Mouse (Mus musculus) ES-Bruce4 (cell line): Measurements from ENCODE around the gene Taar5. TPM values are rescaled to one million over a fixed set of nuclear protein-coding genes. Genes with fewer than 3 reads are reported as not detected.

Experiments
- H3K27ac ChIP-seq: 2 replicates; pipeline ENCODE4 v1.5.1; 2012; ENCODE audit warnings: low read length, inconsistent platforms; ENCODE audit not compliant: insufficient read depth
- H3K27me3 ChIP-seq: 2 replicates; pipeline ENCODE4 v1.6.1; 2012; ENCODE audit warnings: mild to moderate bottlenecking, low read length, inconsistent platforms; ENCODE audit not compliant: control insufficient read depth, poor library complexity, insufficient read depth, severe bottlenecking
- H3K36me3 ChIP-seq: 2 replicates; pipeline ENCODE4 v1.6.1; 2012; ENCODE audit warnings: inconsistent platforms, mild to moderate bottlenecking, low read length, moderate library complexity; ENCODE audit not compliant: control insufficient read depth, poor library complexity, insufficient read depth, severe bottlenecking
- H3K4me1 ChIP-seq: one replicate; pipeline ENCODE4 v1.8.1; 2011; ENCODE audit warnings: low read length; ENCODE audit not compliant: control insufficient read depth, insufficient read depth
- H3K4me3 ChIP-seq: 2 replicates; pipeline ENCODE4 v1.5.1; 2011; ENCODE audit warnings: low read depth, mild to moderate bottlenecking, low read length
- H3K9ac ChIP-seq: 2 replicates; pipeline ENCODE4 v1.6.1; 2012; ENCODE audit warnings: low read depth, mild to moderate bottlenecking, inconsistent platforms; ENCODE audit not compliant: poor library complexity, severe bottlenecking
- H3K9me3 ChIP-seq: replicated peaks from 2 replicates; pipeline ENCODE4 v1.6.1; 2012; ENCODE audit warnings: mild to moderate bottlenecking, low read length, inconsistent platforms; ENCODE audit not compliant: control insufficient read depth, poor library complexity, insufficient read depth, severe bottlenecking
- CTCF ChIP-seq: IDR thresholded peaks from one replicate; pipeline ENCODE4 v1.8.1; 2011; ENCODE audit warnings: low read depth, low read length
- EP300 ChIP-seq: IDR thresholded peaks from 2 replicates; pipeline ENCODE4 v1.6.1; 2011; ENCODE audit warnings: low read depth, low read length; ENCODE audit not compliant: insufficient read depth
- POLR2A ChIP-seq: IDR thresholded peaks from one replicate; pipeline ENCODE4 v1.8.1; 2011; ENCODE audit warnings: low read length; ENCODE audit not compliant: insufficient read depth
- polyA plus RNA-seq: library from polyadenylated mRNA; stranded (reverse); fragments of >200 nt; gene quantifications from 2 replicates; pipeline ENCODE4 v1.2.4, GENCODE M21; 2011; ENCODE audit warnings: low read depth; ENCODE audit not compliant: missing spikeins, insufficient read depth, insufficient read length

The Taar5 gene
- polyA plus RNA-seq, 1 experiment: not detected

- Histone ChIP-seq H3K27ac (no peak within 1 kb of the TSS), H3K4me3 (no peak within 1 kb of the TSS), H3K9ac (no peak within 1 kb of the TSS), H3K36me3 (no peaks in the 10 kb centered on the region), H3K27me3 (no peaks in the 10 kb centered on the region), H3K4me1 (no peaks in the 10 kb centered on the region), H3K9me3 (no peaks in the 10 kb centered on the region; the same call in 1 of the 2 replicates)
- TF ChIP-seq CTCF (no peak), POLR2A (no peak), EP300 (no peak)
Measured at GRCm38 (mm10) chr10:23993381-23993780, 22.9 kb downstream of the Taar5 start, which contains the start of gene Taar7a. Gene Taar7a, minus strand, starts transcription at chr10:23993481.

GRCm38 (mm10) chr10:23999639-24000038 lies 29.1 kb downstream of the Taar5 start, which contains the start of gene Taar7b:
Gene Taar7b, plus strand, starts transcription at chr10:23999939.
- Histone ChIP-seq H3K27ac (no peak within 1 kb of the TSS), H3K9me3 (no peaks in the 10 kb centered on the region), H3K36me3 (no peaks in the 10 kb centered on the region), H3K4me3 (no peak within 1 kb of the TSS), H3K4me1 (no peaks in the 10 kb centered on the region), H3K9ac (no peak within 1 kb of the TSS), H3K27me3 (no peaks in the 10 kb centered on the region)
- no peak for TF ChIP-seq POLR2A
- TF ChIP-seq CTCF: no peak
- no peak for TF ChIP-seq EP300

GRCm38 (mm10) chr10:24006442-24006841 lies 35.9 kb downstream of the Taar5 start:
- Histone ChIP-seq H3K4me1 (no peaks in the 10 kb centered on the region), H3K36me3 (no peaks in the 10 kb centered on the region), H3K27me3 (no peaks in the 10 kb centered on the region), H3K4me3 (no peak overlapping the region), H3K9me3 (no peaks in the 10 kb centered on the region), H3K27ac (no peak overlapping the region), H3K9ac (no peak overlapping the region)
- no peak for TF ChIP-seq POLR2A
- no peak for TF ChIP-seq CTCF
- TF ChIP-seq EP300: no peak

GRCm38 (mm10) chr10:24007034-24007433 lies 36.5 kb downstream of the Taar5 start:
- H3K4me3 ChIP-seq: no peak overlapping the region
- TF ChIP-seq EP300: no peak
- no peak for TF ChIP-seq CTCF
- no peak for TF ChIP-seq POLR2A
- no peaks in the 10 kb centered on the region for H3K4me1 ChIP-seq
- no peak overlapping the region for H3K9ac ChIP-seq
- H3K27ac ChIP-seq: no peak overlapping the region
- no peaks in the 10 kb centered on the region for H3K9me3 ChIP-seq
- H3K36me3 ChIP-seq: no peaks in the 10 kb centered on the region
- H3K27me3 ChIP-seq: no peaks in the 10 kb centered on the region

GRCm38 (mm10) chr10:24008143-24008542 lies 37.6 kb downstream of the Taar5 start:
- no peaks in the 10 kb centered on the region for H3K27me3 ChIP-seq
- H3K27ac ChIP-seq: no peak overlapping the region
- no peaks in the 10 kb centered on the region for H3K9me3 ChIP-seq
- H3K4me3 ChIP-seq: no peak overlapping the region
- no peak overlapping the region for H3K9ac ChIP-seq
- no peaks in the 10 kb centered on the region for H3K36me3 ChIP-seq
- no peaks in the 10 kb centered on the region for H3K4me1 ChIP-seq
- TF ChIP-seq EP300 (no peak), CTCF (no peak), POLR2A (no peak)

Other genes starting within 250 kb of the Taar5 start
- 316 and 459 TPM in 2 replicates for gene Rps12, start 183.4 kb upstream of the Taar5 start, polyA plus RNA-seq
- gene Slc18b1, start 173.7 kb upstream of the Taar5 start, polyA plus RNA-seq: 2.9 and 3.4 TPM in 2 replicates
- not detected in 2 replicates for gene Vnn3, start 119.2 kb upstream of the Taar5 start, polyA plus RNA-seq
- gene Vnn1, start 76.0 kb upstream of the Taar5 start, polyA plus RNA-seq: 13.0 and 13.5 TPM in 2 replicates
- not detected in 2 replicates for gene Taar1, start 50.4 kb upstream of the Taar5 start, polyA plus RNA-seq
- not detected in 2 replicates for gene Taar2, start 32.1 kb upstream of the Taar5 start, polyA plus RNA-seq
- not detected in 2 replicates for gene Taar3, start 21.1 kb upstream of the Taar5 start, polyA plus RNA-seq
- gene Taar4, start 10.2 kb upstream of the Taar5 start, polyA plus RNA-seq: not detected in 2 replicates
- not detected in 2 replicates for gene Taar6, start 14.9 kb downstream of the Taar5 start, polyA plus RNA-seq
- not detected in 2 replicates for gene Taar7a, start 22.8 kb downstream of the Taar5 start, polyA plus RNA-seq
- gene Taar7b, start 29.2 kb downstream of the Taar5 start, polyA plus RNA-seq: not detected in 2 replicates
- gene Taar7d, start 56.5 kb downstream of the Taar5 start, polyA plus RNA-seq: not detected in 2 replicates
- not detected in 2 replicates for gene Taar7e, start 66.9 kb downstream of the Taar5 start, polyA plus RNA-seq
- not detected in 2 replicates for gene Taar7f, start 78.8 kb downstream of the Taar5 start, polyA plus RNA-seq
- gene Taar8a, start 105.8 kb downstream of the Taar5 start, polyA plus RNA-seq: not detected in 2 replicates
- not detected in 2 replicates for gene Taar8b, start 121.6 kb downstream of the Taar5 start, polyA plus RNA-seq
- not detected in 2 replicates for gene Taar8c, start 131.2 kb downstream of the Taar5 start, polyA plus RNA-seq
- gene Taar9, start 138.8 kb downstream of the Taar5 start, polyA plus RNA-seq: not detected in 2 replicates
- 78.3 and 99.4 TPM in 2 replicates for gene Stx7, start 178.6 kb downstream of the Taar5 start, polyA plus RNA-seq